Mouse (Mus musculus) c-Kit-negative CD71-positive TER-119-positive erythroid progenitor cells, embryonic 14.5 days (primary cell): Measurements from ENCODE around the gene Cpvl.

Source experiments
- DNase-seq: peaks from one replicate; pipeline ENCODE4 v3.0.0-alpha.2; 2013; ENCODE audit warnings: low read depth, low spot score

The Cpvl gene

GRCm38 (mm10) chr6:53978571-53978970, at the start of gene Cpvl:
Gene Cpvl, minus strand, starts transcription at chr6:53978671.
- DNase-seq, result no peak

GRCm38 (mm10) chr6:54023846-54024245, 45.4 kb upstream of the Cpvl start:
- DNase-seq, result no peak

GRCm38 (mm10) chr6:54021123-54021789, 42.8 kb upstream of the Cpvl start:
- DNase-seq, result no peak

- DNase-seq, result no peak
Observed at GRCm38 (mm10) chr6:54018861-54019260, 40.4 kb upstream of the Cpvl start.

- no peak for DNase-seq
Observed at GRCm38 (mm10) chr6:54018038-54018437, 39.6 kb upstream of the Cpvl start.

GRCm38 (mm10) chr6:54012163-54012562, 33.7 kb upstream of the Cpvl start:
- DNase-seq, result no peak

GRCm38 (mm10) chr6:54010362-54010761, 31.9 kb upstream of the Cpvl start:
- DNase-seq, result no peak

- no peak for DNase-seq
Observed at GRCm38 (mm10) chr6:54009293-54009692, 30.8 kb upstream of the Cpvl start.

GRCm38 (mm10) chr6:54008448-54009120, 30.1 kb upstream of the Cpvl start:
- DNase-seq, result no peak

GRCm38 (mm10) chr6:54005302-54005701, 26.8 kb upstream of the Cpvl start:
- DNase-seq, result no peak

GRCm38 (mm10) chr6:53996226-53996955, 17.9 kb upstream of the Cpvl start:
- DNase-seq, result no peak

GRCm38 (mm10) chr6:53995519-53995918, 17.0 kb upstream of the Cpvl start:
- no peak for DNase-seq

- no peak for DNase-seq
Observed at GRCm38 (mm10) chr6:53992386-53992785, 13.9 kb upstream of the Cpvl start.

- DNase-seq, result no peak
Observed at GRCm38 (mm10) chr6:53987235-53987634, 8.8 kb upstream of the Cpvl start.

- DNase-seq, result no peak
Observed at GRCm38 (mm10) chr6:53986273-53986985, 8.0 kb upstream of the Cpvl start.

- no peak for DNase-seq
Observed at GRCm38 (mm10) chr6:53983820-53984219, 5.3 kb upstream of the Cpvl start.

- no peak for DNase-seq
Observed at GRCm38 (mm10) chr6:53982612-53983011, 4.1 kb upstream of the Cpvl start.

- no peak for DNase-seq
Observed at GRCm38 (mm10) chr6:53982047-53982600, 3.7 kb upstream of the Cpvl start.

GRCm38 (mm10) chr6:53980817-53981480, 2.5 kb upstream of the Cpvl start:
- no peak for DNase-seq

- no peak for DNase-seq
Observed at GRCm38 (mm10) chr6:53974040-53974439, 4.4 kb downstream of the Cpvl start.

GRCm38 (mm10) chr6:53973468-53973867, 5.0 kb downstream of the Cpvl start:
- DNase-seq, result no peak
